Comparison of ENCODE assay signal across 8 mouse cellular contexts in the genomic region with DNA sequence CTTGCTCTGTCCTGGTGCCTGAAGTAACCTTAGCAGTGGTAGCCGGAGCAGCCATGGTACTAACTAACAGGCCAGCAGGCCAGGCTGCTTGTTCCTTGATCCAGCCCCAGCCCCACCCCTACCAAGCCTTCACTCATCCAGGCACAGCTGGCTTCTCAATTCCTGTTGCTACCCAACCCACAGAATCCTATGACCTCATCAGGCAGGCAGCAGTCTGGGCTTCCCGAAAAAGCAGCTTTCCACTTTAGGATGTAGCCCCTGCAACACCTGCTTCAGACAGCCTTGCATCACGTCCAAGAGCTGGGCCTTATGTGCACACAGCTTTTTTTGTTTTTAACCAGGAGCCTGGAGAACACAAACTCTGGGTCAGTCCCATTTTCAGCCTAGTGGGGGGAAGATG.
DNase-seq lines count a peak whose midpoint lies in the region; ATAC-seq and TF ChIP-seq lines count a peak whose summit lies in the region.

No protein-coding gene starts in this region.

- H3K36me3 ChIP-seq in lung, embryonic 15.5 days, result no peaks in the 10 kb centered on the region
- H3K36me3 ChIP-seq in embryonic facial prominence, embryonic 15.5 days, result no peaks in the 10 kb centered on the region

- ATAC-seq in lung, embryonic 15.5 days (ENCODE audit: borderline replicate concordance, extremely low read depth, low FRiP score, low TSS enrichment), result peak; percentile 21; the same call in 1 of the 2 replicates
- ATAC-seq in embryonic facial prominence, embryonic 15.5 days (ENCODE audit: insufficient number of reproducible peaks, low FRiP score, low TSS enrichment, low read depth), result peak; percentile 61; the same call in 1 of the 2 replicates

- TF ChIP-seq POLR2A in lung, adult 2 months (IDR thresholded peaks at IDR 0.05; ENCODE audit: borderline replicate concordance, extremely low read depth, low read depth, low read length), result no peak

- no peak for DNase-seq in lung, adult 2 months
- DNase-seq in left cerebral cortex, postnatal 14 days (ENCODE audit: low spot score in 2 of 2), result peak; percentile 49 to 77
- peak; percentile 52 to 62 for DNase-seq in right cerebral cortex, postnatal 36 days (ENCODE audit: low spot score in 2 of 2)
- DNase-seq in liver, result no peak
- no peak for DNase-seq in cerebellum, adult 11 months
- DNase-seq in adrenal gland, postnatal 4 days (ENCODE audit: low spot score in 2 of 2), result no peak

- no peak overlapping the region for H3K4me3 ChIP-seq in lung, embryonic 15.5 days
- no peak overlapping the region for H3K4me3 ChIP-seq in lung, adult 2 months (replicated peaks; ENCODE audit: extremely low read depth, low read depth, low read length)
- H3K4me3 ChIP-seq in embryonic facial prominence, embryonic 15.5 days (replicated peaks), result no peak overlapping the region

- H3K27ac ChIP-seq in lung, embryonic 15.5 days, result no peak overlapping the region
- peak overlapping the region; percentile 69 for H3K27ac ChIP-seq in embryonic facial prominence, embryonic 15.5 days (replicated peaks)

- H3K9me3 ChIP-seq in lung, embryonic 15.5 days, result no peaks in the 10 kb centered on the region
- no peaks in the 10 kb centered on the region for H3K9me3 ChIP-seq in embryonic facial prominence, embryonic 15.5 days (replicated peaks)

- intact Hi-C loops in left cerebral cortex, postnatal 14 days (cut with DNase I), result no loop called here

- H3K4me2 ChIP-seq in lung, embryonic 15.5 days, result no peak overlapping the region
- H3K4me2 ChIP-seq in embryonic facial prominence, embryonic 15.5 days (replicated peaks), result no peak overlapping the region

- peaks cover 38% of the 10 kb centered on the region for H3K4me1 ChIP-seq in lung, embryonic 15.5 days
- no peaks in the 10 kb centered on the region for H3K4me1 ChIP-seq in lung, adult 2 months (ENCODE audit: control insufficient read depth, insufficient read depth, low read length)
- peaks cover 41% of the 10 kb centered on the region for H3K4me1 ChIP-seq in embryonic facial prominence, embryonic 15.5 days

- H3K9ac ChIP-seq in lung, embryonic 15.5 days, result no peak overlapping the region
- no peak overlapping the region for H3K9ac ChIP-seq in embryonic facial prominence, embryonic 15.5 days

- TF ChIP-seq CTCF in lung, adult 2 months (IDR thresholded peaks at IDR 0.05; ENCODE audit: insufficient read depth, low read length), result no peak

- WGBS in lung, embryonic 15.5 days, result 28% methylated on average over 3 of the region's 3 CpGs
- 34% methylated on average over 3 of the region's 3 CpGs for WGBS in lung, adult 2 months
- 17% methylated on average over 3 of the region's 3 CpGs for WGBS in embryonic facial prominence, embryonic 15.5 days

- H3K27me3 ChIP-seq in lung, embryonic 15.5 days, result no peaks in the 10 kb centered on the region
- no peaks in the 10 kb centered on the region for H3K27me3 ChIP-seq in embryonic facial prominence, embryonic 15.5 days

Comparison
In these comparisons a context has a peak if more than half of its experiments do, and no peak if none do; other contexts are left out.
1. DNase-seq: peak in left cerebral cortex, postnatal 14 days (2 of 2) and right cerebral cortex, postnatal 36 days (2 of 2); none in lung, adult 2 months (single experiment), liver (single experiment), cerebellum, adult 11 months (single experiment) and adrenal gland, postnatal 4 days (0 of 2).